Mouse (Mus musculus): ENCODE measurements at regions not wholly inside any gene's neighbourhood (a gene's known extent, or its start where the extent isn't known, plus 50 kb on each side); places are given as distances from the start of the nearest gene placed in this dataset.
A peak's percentile ranks its signal among the peaks of the same experiment; 100 is the strongest.

- Histone ChIP-seq H3K27me3 (ENCODE audit: control insufficient read depth, insufficient read depth, low read length) (no peaks in the 10 kb centered on the region), H3K4me2 (replicated peaks; ENCODE audit: low read depth, low read length, severe bottlenecking) (no peak overlapping the region), H3K36me3 (ENCODE audit: control insufficient read depth, insufficient read depth, low read length) (no peaks in the 10 kb centered on the region), H3K9me3 (ENCODE audit: control insufficient read depth, low read length) (no peaks in the 10 kb centered on the region), H3K27ac (replicated peaks; ENCODE audit: low read depth, low read length) (no peak overlapping the region), H3K4me1 (ENCODE audit: control insufficient read depth, insufficient read depth, low read length) (no peaks in the 10 kb centered on the region), H3K9ac (ENCODE audit: low read depth, low read length, severe bottlenecking) (no peak overlapping the region), H3K4me3 (replicated peaks; ENCODE audit: low read length) (no peak overlapping the region)
- WGBS: 59% methylated on average over 6 of the region's 6 CpGs
- TF ChIP-seq POLR2A (IDR thresholded peaks at IDR 0.05; ENCODE audit: borderline replicate concordance, extremely low read depth, insufficient read depth, insufficient read length): no peak
- DNase-seq (ENCODE audit: low spot score) (no peak), ATAC-seq (ENCODE audit: low FRiP score, low read depth) (peak; percentile 53; the same call in 1 of the 2 replicates)
These were observed 51.2 kb upstream of the Pja2 start for GRCm38 (mm10) chr17:64382894-64383293.

GRCm38 (mm10) chr17:64383600-64383999 is 51.9 kb upstream of the Pja2 start:
- ATAC-seq (ENCODE audit: low FRiP score, low read depth) (no peak), DNase-seq (ENCODE audit: low spot score) (no peak)
- no peak overlapping the region for H3K4me2 ChIP-seq (replicated peaks; ENCODE audit: low read depth, low read length, severe bottlenecking)
- H3K27me3 ChIP-seq (ENCODE audit: control insufficient read depth, insufficient read depth, low read length): no peaks in the 10 kb centered on the region
- WGBS: 86% methylated on average over 11 of the region's 11 CpGs
- H3K27ac ChIP-seq (replicated peaks; ENCODE audit: low read depth, low read length): no peak overlapping the region
- H3K9ac ChIP-seq (ENCODE audit: low read depth, low read length, severe bottlenecking): no peak overlapping the region
- TF ChIP-seq POLR2A (IDR thresholded peaks at IDR 0.05; ENCODE audit: borderline replicate concordance, extremely low read depth, insufficient read depth, insufficient read length): no peak
- no peak overlapping the region for H3K4me3 ChIP-seq (replicated peaks; ENCODE audit: low read length)
- no peaks in the 10 kb centered on the region for H3K9me3 ChIP-seq (ENCODE audit: control insufficient read depth, low read length)
- H3K4me1 ChIP-seq (ENCODE audit: control insufficient read depth, insufficient read depth, low read length): no peaks in the 10 kb centered on the region
- H3K36me3 ChIP-seq (ENCODE audit: control insufficient read depth, insufficient read depth, low read length): no peaks in the 10 kb centered on the region

GRCm38 (mm10) chr17:64390349-64390748 is 58.6 kb upstream of the Pja2 start:
- no peak for ATAC-seq (ENCODE audit: low FRiP score, low read depth)
- no peak overlapping the region for H3K4me3 ChIP-seq (replicated peaks; ENCODE audit: low read length)
- H3K9ac ChIP-seq (ENCODE audit: low read depth, low read length, severe bottlenecking): no peak overlapping the region
- 92% methylated on average over 1 of the region's 1 CpGs for WGBS
- no peaks in the 10 kb centered on the region for H3K36me3 ChIP-seq (ENCODE audit: control insufficient read depth, insufficient read depth, low read length)
- no peak overlapping the region for H3K27ac ChIP-seq (replicated peaks; ENCODE audit: low read depth, low read length)
- no peaks in the 10 kb centered on the region for H3K4me1 ChIP-seq (ENCODE audit: control insufficient read depth, insufficient read depth, low read length)
- no peak for TF ChIP-seq POLR2A (IDR thresholded peaks at IDR 0.05; ENCODE audit: borderline replicate concordance, extremely low read depth, insufficient read depth, insufficient read length)
- no peaks in the 10 kb centered on the region for H3K27me3 ChIP-seq (ENCODE audit: control insufficient read depth, insufficient read depth, low read length)
- H3K4me2 ChIP-seq (replicated peaks; ENCODE audit: low read depth, low read length, severe bottlenecking): no peak overlapping the region
- no peak for DNase-seq (ENCODE audit: low spot score)
- H3K9me3 ChIP-seq (ENCODE audit: control insufficient read depth, low read length): no peaks in the 10 kb centered on the region; the same call in 1 of the 2 replicates

GRCm38 (mm10) chr17:64397254-64397897 is 65.7 kb upstream of the Pja2 start:
- WGBS: 29% methylated on average over 12 of the region's 12 CpGs
- Histone ChIP-seq H3K27ac (replicated peaks; ENCODE audit: low read depth, low read length) (no peak overlapping the region), H3K4me2 (replicated peaks; ENCODE audit: low read depth, low read length, severe bottlenecking) (peak overlapping the region; percentile 33), H3K9me3 (ENCODE audit: control insufficient read depth, low read length) (no peaks in the 10 kb centered on the region), H3K4me1 (ENCODE audit: control insufficient read depth, insufficient read depth, low read length) (peaks cover 9% of the 10 kb centered on the region; the same call in 1 of the 2 replicates), H3K9ac (ENCODE audit: low read depth, low read length, severe bottlenecking) (no peak overlapping the region), H3K36me3 (ENCODE audit: control insufficient read depth, insufficient read depth, low read length) (no peaks in the 10 kb centered on the region), H3K4me3 (replicated peaks; ENCODE audit: low read length) (no peak overlapping the region), H3K27me3 (ENCODE audit: control insufficient read depth, insufficient read depth, low read length) (no peaks in the 10 kb centered on the region)
- no peak for TF ChIP-seq POLR2A (IDR thresholded peaks at IDR 0.05; ENCODE audit: borderline replicate concordance, extremely low read depth, insufficient read depth, insufficient read length)
- DNase-seq (ENCODE audit: low spot score): no peak
- ATAC-seq (ENCODE audit: low FRiP score, low read depth): no peak

DNA sequence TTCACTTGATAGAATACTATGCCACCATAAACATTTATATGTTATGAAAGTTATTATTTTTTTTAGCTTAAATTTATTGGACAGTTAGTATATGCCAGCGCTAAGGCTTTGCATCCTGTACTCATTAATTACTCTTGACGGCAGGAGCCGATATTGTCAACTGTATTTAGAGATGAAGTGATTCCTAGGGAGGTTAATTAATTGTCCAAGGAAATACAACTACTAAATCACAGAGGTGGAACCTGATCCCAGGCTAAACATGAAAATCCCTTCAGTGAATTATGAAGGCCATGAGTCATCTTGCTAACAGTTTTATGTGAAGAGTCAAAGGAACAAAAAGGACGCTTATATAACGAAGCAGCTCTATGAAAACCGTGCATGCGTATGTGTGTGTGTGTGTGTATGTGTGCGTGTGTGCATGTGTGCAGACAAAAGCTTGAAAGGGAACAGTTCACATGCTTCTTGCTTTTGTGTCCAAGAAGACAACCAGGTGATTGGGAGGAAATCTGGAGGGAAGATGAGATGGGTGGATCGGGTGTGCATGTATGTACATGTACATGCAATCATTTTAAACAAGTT is 66.5 kb upstream of the Pja2 start:
- H3K4me3 ChIP-seq (replicated peaks; ENCODE audit: low read length): no peak overlapping the region
- peaks cover 9% of the 10 kb centered on the region; the same call in 1 of the 2 replicates for H3K4me1 ChIP-seq (ENCODE audit: control insufficient read depth, insufficient read depth, low read length)
- ATAC-seq (ENCODE audit: low FRiP score, low read depth) (no peak), DNase-seq (ENCODE audit: low spot score) (no peak)
- H3K27ac ChIP-seq (replicated peaks; ENCODE audit: low read depth, low read length): no peak overlapping the region
- WGBS: 47% methylated on average over 9 of the region's 9 CpGs
- TF ChIP-seq POLR2A (IDR thresholded peaks at IDR 0.05; ENCODE audit: borderline replicate concordance, extremely low read depth, insufficient read depth, insufficient read length): no peak
- no peak overlapping the region for H3K9ac ChIP-seq (ENCODE audit: low read depth, low read length, severe bottlenecking)
- H3K27me3 ChIP-seq (ENCODE audit: control insufficient read depth, insufficient read depth, low read length): no peaks in the 10 kb centered on the region
- no peaks in the 10 kb centered on the region for H3K9me3 ChIP-seq (ENCODE audit: control insufficient read depth, low read length)
- H3K4me2 ChIP-seq (replicated peaks; ENCODE audit: low read depth, low read length, severe bottlenecking): no peak overlapping the region
- H3K36me3 ChIP-seq (ENCODE audit: control insufficient read depth, insufficient read depth, low read length): no peaks in the 10 kb centered on the region
